Mouse (Mus musculus): ENCODE results near the gene Uts2r. TPM values are rescaled to one million over a fixed set of nuclear protein-coding genes. Genes with fewer than 3 reads are reported as not detected.

The Uts2r gene
- polyA plus RNA-seq, 1 experiment, result not detected

Other genes starting within 250 kb of the Uts2r start
- 0.90 and 1.1 TPM in 2 replicates for gene Ccdc57, start 227.4 kb upstream of the Uts2r start, polyA plus RNA-seq (2012; rRNA removed)
- 12.8 and 36.6 TPM in 2 replicates for gene Slc16a3, start 211.8 kb upstream of the Uts2r start, polyA plus RNA-seq (2012; rRNA removed)
- 74.9 and 77.2 TPM in 2 replicates for gene Csnk1d, start 168.9 kb upstream of the Uts2r start, polyA plus RNA-seq (2012; rRNA removed)
- 28.9 and 53.4 TPM in 2 replicates for gene Cd7, start 120.9 kb upstream of the Uts2r start, polyA plus RNA-seq (2012; rRNA removed)
- 251 and 268 TPM in 2 replicates for gene Sectm1b, start 96.7 kb upstream of the Uts2r start, polyA plus RNA-seq (2012; rRNA removed)
- gene Sectm1a, start 79.1 kb upstream of the Uts2r start, polyA plus RNA-seq (2012; rRNA removed), result 3.1 and 3.9 TPM in 2 replicates
- not detected in 2 replicates for gene Tex19.2, start 41.6 kb upstream of the Uts2r start, polyA plus RNA-seq (2012; rRNA removed)
- gene Tex19.1, start 14.1 kb upstream of the Uts2r start, polyA plus RNA-seq (2012; rRNA removed), result not detected in 2 replicates
- 19.4 and 24.4 TPM in 2 replicates for gene Hexdc, start 44.2 kb downstream of the Uts2r start, polyA plus RNA-seq (2012; rRNA removed)
- 11.7 and 12.9 TPM in 2 replicates for gene Ogfod3, start 44.4 kb downstream of the Uts2r start, polyA plus RNA-seq (2012; rRNA removed)
- 32.6 and 33.0 TPM in 2 replicates for gene Cybc1, start 69.1 kb downstream of the Uts2r start, polyA plus RNA-seq (2012; rRNA removed)
- gene Narf, start 77.0 kb downstream of the Uts2r start, polyA plus RNA-seq (2012; rRNA removed), result 18.2 and 33.3 TPM in 2 replicates
- 19.3 and 29.0 TPM in 2 replicates for gene Foxk2, start 99.7 kb downstream of the Uts2r start, polyA plus RNA-seq (2012; rRNA removed)
- 37.5 and 42.5 TPM in 2 replicates for gene Wdr45b, start 194.2 kb downstream of the Uts2r start, polyA plus RNA-seq (2012; rRNA removed)
- gene Rab40b, start 228.0 kb downstream of the Uts2r start, polyA plus RNA-seq (2012; rRNA removed), result 0.82 TPM in 2 replicates